Mouse (Mus musculus): Measurements from ENCODE around the gene Cerkl.

The Cerkl gene

DNA sequence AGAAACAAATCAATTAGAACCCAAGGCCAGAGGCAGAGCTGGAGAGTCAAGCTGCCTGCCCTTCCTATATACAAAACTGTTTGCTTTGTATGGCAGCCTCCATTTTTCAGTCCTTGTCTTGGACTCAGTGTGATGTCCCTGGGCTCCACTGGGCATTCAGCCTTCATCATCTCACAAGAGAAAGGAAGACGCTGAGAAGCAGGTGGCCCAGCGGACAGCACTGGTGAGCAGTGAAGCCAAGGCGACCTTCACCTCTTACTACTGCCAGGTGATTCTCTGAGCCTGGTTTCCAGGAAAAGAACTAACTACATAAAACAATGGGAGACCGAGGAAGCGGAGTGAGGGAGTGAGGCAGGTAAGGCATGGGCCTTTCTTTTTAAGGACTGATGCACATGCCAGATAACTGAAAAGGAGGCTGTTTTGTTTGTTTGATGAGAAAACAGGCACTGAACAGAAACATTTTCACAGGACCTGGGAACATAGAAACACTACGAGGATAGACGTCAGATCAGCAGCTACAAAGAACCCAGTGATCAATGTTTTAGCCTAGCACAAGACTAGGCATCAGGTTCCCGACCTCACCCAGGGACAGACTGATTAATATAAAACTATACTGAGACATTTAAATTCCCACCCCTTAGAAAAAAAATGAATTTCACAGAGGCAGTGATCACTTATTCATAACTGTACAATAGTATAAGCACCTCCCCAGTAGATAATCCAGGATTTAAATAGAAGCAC, 78.1 kb downstream of the Cerkl start:
- DNase-seq (ENCODE audit: extremely low read depth, low read depth, low spot score): no peak

DNA sequence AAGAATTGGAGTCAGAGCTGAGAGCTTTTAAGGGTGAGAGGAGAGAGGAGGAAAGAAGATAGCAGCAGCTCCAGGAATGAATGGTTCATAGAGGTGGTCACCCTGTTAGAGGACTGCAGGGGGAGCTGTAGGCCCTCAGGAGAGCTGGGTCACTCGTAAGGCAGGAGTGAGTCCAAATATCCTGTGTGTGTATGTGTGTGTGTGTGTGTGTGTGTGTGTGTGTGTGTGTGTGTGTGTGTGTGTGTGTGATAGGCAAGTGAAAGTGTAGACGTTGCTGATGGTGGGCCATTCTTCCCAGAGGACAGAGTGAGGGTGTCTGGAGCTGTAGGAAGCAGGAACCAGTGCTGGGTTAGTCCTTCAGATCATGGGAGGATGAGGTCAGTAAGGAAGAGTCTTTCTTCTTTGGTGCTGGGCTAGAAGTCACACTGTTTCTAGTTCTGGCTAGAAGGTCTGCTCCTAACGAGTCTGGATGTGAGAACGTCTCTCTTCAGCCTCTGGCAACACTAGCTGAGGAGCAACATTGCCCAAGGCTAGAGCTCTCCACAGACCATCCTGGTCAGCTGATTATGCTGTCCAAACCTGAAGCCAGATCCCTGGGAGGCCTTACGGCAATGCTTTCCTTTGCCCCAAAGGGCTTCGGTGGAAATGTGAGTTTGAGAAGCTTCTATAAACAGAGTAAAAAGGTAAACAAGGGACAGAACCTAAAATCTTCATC, 83.9 kb downstream of the Cerkl start:
- DNase-seq (ENCODE audit: extremely low read depth, low read depth, low spot score): no peak

DNA sequence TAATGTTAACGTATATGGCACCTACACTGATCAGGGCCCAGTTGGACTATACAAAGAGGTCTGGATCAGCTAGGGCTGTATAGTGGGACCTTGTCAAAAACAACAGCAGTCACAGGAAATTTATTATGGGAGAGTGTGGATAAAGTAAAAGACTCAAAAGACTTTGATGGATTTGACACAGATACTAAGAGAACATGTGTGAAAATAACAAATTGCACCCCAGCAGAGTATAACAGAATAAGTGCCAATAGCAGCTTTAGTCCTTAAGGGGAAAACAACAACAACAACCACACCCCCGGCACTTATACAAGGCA, 84.5 kb downstream of the Cerkl start:
- no peak for DNase-seq (ENCODE audit: extremely low read depth, low read depth, low spot score)

DNA sequence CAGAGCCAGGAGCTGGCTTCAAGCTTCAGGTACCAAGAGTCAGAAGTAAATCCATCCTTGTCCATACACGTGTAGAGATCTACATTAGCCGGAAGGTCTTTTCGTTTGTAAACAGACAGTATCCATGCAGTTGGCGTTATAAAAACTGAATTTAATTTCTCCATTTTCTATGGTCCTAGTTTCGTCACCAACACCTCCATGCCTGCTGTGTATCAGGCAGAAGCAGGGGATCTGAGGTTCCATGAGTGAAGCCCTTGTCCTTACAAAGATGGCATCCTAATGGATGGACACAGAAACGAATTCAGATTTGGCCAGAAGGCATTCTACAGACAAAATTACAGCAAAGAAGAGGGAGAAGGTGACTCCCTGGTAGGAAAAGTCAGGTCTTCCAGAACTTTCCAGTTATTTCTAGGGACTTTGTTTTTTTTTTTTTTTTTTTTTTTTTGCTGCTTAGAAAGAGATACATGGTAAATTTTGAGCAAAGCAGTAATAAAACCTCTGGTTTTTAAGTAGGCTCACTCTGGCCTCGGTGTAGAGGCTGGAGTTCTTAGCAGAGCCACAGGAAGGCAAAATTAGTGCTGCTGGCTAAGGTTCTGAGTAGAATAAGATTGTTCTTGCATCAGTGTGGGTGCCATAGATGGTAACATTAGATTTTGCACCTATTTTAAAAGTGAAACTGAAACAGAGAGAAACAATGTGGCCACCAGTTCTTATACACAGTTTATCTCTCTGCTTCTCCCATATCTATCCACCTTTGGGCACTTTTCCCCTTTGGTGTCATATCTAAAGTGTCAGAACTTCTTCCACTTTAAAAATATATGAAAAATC, 85.0 kb downstream of the Cerkl start:
- DNase-seq (ENCODE audit: extremely low read depth, low read depth, low spot score): no peak

DNA sequence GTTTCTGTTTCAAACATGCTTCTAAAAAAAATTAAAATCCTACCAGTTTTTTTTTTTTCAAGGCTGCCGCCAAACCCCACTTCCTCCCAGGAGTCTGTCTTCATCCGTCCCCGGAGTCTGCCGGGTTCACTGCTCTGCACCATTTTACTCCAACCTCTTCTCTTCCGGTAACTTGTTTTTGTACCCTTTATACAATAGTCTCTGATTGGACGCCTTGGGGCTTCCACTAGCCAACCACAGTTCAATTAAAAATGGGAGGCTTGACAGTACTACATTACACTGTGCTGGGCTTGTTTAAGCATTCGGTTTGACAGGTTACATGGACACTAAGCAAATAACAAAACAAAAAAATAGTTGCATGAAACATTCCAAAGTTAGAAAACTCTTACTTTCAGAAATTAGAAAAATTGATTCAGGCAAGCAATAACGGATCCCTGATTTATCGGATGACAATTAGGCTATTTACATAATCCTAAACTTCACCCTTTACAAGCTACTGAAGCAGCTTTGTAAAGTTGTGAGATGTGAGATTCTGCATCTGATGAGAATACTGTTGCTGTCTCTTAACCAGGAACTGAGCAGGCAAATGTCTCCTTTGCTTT, 85.8 kb downstream of the Cerkl start:
- no peak for DNase-seq (ENCODE audit: extremely low read depth, low read depth, low spot score)

DNA sequence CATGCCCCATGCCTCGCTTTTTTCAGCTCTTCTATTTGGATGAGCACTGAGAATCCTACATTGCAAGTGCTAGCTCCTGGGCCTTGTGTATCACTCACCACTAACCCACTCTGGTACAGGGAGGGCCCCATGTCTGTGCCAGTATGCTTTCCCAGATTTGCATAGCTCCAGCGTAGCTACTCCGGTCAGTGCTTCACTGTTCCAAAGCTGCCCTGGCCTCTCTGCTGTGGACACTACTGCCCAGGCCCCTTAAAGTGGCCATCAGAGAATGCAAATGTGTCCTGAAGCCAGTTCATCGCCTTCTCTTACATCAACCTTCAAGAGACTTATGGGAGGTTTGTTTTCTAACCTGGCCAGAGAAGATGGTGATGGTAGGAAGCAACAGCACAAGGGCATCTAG, 86.7 kb downstream of the Cerkl start:
- no peak for DNase-seq (ENCODE audit: extremely low read depth, low read depth, low spot score)

DNA sequence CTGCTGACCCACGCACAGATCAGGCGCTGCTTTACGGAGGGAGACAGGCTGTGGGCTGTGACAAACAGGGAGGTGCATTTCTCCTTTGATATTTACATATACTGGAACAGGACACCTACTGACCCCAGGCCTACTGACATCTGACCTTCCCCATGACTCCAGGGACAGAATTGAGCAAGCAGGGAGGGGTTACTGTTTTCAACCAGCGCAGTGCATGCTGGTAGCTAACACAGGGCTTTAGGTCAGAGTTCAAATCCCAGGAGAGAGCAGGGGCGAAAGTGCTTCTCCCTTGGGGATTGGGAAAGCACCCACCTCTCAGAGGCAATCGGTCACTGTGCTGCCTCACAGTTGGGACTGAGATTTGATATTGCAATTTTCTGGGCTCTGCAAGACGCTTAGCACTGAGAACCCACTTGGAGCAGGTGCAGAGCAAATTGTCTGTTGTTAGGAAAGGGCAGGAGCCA, 87.5 kb downstream of the Cerkl start:
- DNase-seq (ENCODE audit: extremely low read depth, low read depth, low spot score): no peak

DNA sequence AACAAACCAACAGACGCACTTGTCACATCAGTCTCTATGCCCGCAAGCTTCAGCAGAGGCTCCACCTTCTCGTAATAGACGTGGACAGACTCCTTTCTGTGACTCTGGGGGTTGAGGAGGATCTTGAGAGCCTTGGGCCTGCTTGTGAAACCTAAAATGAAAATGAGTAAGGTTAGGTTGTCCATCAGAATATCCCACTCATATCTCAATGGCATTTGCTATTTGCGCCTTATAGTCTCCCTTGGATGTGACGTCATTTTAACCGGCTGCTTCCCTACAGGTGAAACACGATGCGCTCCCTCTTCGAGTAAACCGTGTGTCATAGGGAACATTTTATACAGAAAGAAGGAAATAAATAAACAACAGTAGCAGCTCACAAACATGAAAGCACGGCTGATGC, 87.9 kb downstream of the Cerkl start:
- no peak for DNase-seq (ENCODE audit: extremely low read depth, low read depth, low spot score)

DNA sequence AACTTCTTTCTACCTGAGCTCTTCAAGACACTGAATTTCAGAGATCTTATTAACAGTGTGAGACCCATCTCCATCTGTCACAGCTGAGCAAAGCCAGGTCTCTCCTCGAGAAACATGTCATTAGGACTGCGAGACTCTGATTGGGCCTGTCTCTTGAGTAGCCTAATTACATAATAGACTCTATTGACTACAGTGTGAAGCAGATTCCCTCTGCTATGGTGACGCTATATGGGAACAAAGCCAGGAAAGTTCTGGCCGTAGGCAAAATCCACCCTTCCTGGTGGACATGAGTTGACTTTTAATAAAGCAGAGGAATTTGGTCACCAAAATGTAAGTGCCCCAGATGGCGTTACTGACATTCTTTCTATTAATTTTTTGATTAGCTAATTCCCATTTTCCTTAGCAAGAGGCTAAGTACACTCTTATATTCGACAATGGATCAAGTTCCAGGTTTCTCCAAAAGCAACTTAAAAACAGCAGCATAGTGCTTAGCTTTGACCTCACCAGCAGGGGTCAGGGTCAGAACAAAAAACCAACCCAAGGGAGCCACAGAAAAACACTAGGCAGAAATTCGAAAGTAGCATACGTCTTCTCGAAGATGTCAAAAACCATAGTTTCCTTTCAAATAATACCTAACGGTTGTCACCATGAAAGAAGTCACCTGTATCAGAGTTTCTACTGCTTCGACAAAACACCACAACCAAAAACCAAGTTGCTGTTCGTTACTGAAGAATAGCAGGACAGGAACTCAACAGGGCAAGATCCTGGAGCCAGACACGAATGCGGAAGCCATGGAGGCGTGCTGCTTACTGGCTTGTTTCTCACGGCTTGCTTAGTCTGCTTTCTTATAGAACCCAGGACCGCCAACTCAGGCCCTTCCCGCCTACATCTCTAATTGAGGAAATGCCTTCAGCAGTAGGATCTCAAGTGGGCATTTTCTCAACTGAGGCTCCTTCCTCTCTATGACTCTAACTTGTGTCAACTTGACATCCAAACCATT, 88.8 kb downstream of the Cerkl start:
- DNase-seq (ENCODE audit: extremely low read depth, low read depth, low spot score): no peak

DNA sequence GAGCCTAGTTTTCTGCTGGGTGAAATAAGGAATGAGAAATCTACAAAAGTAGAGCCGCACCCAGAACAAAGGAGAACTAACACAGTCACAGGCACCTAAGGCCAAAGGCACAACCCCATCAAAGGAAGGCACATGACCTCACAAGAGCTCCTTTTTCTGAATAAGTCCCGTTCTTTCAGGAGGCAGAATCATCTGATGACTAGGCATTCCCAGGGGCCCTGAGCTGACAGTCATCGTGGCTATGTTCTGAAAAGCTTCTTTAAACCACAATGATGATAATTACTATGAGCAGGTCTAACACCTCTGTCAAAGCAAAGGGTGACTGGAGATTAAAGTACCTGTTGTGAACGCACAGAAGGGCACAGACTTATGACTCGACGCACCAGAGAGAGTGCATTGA, 92.7 kb downstream of the Cerkl start:
- DNase-seq (ENCODE audit: extremely low read depth, low read depth, low spot score): no peak

DNA sequence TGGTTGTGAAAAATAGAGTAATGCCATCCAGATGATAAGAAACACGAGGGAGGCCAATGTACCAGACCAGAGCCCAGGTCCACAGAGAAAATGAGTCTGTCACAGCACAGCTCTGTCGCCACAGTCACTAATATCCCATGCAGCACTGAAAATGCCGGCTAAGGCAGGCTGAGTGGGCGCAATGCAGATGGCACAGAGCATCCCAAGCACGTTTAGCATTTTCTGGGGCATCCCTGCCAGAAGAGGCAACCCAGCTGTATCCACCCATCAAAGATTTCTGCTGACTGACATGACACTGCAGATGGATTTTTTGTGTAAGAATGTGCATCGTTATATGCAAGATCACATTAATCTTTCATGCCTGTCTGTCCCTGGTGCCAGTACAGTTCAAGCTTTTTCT, 94.6 kb downstream of the Cerkl start:
- no peak for DNase-seq (ENCODE audit: extremely low read depth, low read depth, low spot score)

DNA sequence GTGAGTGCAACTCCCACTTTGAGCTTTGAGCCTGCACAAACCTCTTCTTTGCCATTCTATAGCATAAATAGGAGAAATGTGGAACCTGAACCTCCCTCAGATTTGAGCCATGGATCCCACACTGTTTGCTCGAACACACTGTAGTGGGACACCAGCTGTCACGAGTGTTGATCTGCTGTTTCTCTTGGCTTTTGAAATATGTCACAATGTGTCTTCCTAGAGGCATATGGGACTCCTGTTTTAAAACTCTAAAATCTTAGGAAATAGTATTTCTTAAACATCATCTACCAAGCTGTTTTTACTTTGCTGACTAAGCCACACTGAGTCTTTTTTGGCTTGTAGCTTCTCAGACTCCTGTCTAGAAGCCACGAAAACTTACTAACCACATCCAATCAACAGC, 98.8 kb downstream of the Cerkl start:
- DNase-seq (ENCODE audit: extremely low read depth, low read depth, low spot score): no peak

DNA sequence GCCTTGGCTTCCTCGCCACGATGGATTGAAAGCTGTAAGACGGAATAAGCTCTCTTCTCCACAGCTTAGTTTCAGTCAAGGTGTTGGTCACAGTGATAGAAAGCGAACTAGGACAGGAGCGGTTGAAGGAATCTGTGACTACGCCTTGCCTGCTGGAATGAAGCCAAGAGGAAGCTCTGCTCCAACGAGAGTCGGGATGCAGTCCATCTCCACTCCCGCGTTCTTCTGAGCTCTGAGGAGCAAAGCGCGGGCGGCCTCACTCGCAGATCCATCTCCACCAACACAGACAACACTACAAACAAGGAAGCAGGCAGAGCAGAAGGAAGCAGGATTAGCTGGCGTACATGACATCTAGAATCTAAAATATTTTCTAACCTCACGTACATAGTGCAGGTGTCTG, 101.8 kb downstream of the Cerkl start:
- DNase-seq (ENCODE audit: extremely low read depth, low read depth, low spot score): no peak

DNA sequence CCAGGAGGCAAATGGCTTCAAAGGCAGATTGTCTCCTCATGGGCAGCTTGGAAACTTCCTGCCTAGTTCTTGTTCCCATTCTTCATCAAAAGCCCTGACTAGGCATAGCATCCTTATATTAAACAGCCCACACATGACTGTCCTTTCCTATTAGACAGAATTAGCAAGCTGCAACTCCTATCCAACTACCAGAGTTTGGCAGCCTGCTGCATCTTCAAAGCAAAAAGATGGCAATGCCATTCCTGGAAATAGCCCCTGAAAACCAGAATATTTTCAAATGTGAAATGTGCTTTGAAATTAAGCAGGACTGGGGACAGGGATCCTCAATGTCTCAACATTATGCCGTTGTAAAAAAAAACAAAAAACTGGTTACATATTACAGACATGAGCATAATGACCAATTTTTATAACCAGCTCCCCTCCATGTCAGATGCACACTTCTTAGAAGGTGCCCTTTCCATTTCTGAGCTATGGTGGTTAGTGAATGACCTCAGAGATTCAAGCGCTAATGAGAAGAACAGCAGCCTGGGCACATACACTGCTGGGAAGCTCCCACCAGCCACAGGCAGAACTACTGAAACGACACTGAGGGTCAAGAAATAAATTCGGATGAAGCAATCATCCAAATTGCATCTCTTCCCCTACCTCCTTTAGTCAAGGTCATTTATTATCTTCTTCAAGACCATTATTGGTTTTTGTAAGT, 104.3 kb downstream of the Cerkl start:
- no peak for DNase-seq (ENCODE audit: extremely low read depth, low read depth, low spot score)

DNA sequence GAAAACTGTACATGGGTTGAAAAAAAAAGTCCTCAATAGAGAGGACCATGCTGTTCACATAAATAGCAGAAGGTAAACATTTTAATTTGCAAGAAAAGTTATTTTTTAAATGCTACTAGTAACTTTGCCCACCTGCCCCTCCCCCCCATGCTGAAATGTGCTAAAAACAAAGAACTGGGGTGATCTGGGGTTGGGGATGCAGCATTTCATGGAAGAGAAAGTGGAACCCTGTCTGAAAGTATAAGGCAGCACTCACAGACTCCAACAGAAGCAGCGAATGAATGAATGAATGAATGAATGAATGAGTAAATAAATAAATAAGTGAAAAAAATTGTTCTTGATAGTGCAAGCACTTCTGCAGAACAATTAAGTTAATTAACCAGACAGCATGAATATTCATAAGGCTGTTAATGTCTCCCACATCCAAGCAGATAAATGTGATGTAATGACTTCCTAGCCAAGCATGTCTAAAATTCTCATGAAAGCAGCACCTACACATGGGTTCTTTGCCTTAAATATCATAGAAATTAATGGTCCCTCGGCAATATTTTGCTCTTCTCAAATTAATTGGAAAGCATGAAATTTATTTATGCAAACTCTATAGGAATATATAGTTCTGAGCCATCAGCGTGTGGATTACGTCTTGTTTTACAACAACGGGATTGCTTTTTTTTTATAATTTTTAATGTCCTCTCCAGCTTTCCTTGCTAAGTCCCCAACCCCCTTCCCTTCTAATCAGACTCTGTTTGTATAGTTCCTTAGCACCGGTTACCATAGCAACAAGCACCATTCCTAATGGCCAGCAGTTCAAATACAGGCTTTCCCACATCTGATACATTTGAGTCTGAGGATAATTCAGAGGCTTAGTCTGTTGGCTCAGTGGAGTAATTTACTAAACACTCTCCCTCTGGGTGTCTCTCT, 105.1 kb downstream of the Cerkl start:
- no peak for DNase-seq (ENCODE audit: extremely low read depth, low read depth, low spot score)

DNA sequence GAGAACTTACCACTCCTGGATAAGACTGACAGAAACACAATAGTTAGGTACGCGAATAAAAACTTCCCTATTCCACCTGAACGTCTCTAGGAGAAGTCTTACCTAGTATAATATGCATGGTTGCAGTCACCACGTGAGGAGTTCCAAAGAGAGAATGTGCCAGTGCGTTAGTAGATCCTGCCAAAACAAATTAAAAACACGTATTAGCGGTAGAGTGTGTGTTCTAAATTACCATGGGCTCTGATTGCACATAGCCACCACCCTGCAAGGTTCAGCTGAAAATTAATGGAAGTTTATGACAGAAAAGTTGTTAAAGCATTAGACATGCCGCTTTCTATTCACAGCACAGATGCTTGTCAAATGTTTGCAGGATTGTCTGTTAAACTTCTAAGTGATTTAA, 113.5 kb downstream of the Cerkl start:
- DNase-seq (ENCODE audit: extremely low read depth, low read depth, low spot score): no peak

DNA sequence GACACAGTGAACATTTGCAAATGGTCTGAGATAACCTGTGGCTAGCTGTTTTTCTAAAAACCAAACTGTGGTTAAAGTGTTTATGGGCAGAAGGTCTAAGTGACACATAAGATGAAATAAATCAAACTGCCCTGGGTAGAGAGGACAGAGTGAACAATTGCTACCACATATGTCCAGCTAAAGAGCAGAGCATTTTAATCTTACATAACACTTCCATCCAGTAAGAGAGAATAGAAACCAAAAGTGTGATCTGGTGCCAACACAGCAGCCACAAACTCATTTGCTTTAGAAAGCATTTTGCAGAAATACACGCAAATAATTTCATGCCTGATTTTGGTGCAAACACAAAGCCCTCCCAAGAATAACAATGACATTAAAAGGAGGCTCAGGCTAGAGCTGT, 117.6 kb downstream of the Cerkl start:
- no peak for DNase-seq (ENCODE audit: extremely low read depth, low read depth, low spot score)

DNA sequence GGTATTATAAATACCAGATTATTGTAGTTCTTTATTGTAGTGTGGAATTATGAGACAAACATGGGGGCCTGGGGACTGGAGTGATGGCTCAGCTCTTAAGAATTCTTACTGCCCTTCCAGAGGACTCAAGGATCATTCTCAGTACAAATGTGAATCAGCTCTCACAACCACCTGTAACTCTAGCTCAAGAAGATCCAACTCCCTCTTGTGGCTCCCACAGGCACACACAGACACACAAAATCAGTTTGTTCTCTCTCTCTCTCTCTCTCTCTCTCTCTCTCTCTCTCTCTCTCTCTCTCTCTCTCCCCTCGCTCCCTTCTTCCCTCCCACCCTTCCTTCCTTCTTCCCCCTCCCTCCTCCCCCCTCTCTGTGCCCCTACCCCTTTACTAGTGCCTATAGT, 120.4 kb downstream of the Cerkl start:
- DNase-seq (ENCODE audit: extremely low read depth, low read depth, low spot score): no peak

DNA sequence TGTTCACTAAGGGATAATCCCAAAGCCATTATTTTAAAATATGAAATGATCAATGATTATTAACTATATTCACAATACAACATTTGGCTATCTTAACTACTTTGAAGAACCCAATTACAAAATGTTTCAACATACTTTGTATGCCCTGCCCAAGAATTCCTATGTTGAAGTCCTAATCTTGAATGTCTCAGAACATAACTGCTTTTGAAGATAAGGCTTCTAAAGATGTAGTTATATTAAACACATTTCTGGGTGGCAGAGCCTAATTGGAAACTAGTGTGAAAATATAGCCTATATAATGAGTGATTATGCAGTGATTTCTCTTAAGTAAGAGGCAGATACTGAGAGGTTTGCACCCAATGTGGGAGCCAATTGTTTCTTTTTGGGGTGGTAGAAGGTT, 121.9 kb downstream of the Cerkl start:
- DNase-seq (ENCODE audit: extremely low read depth, low read depth, low spot score): no peak

Measured in fat pad, adult 2 months (tissue).